Mouse (Mus musculus) myocyte (in vitro differentiated cells): Measurements from ENCODE around the gene Cd151.

Source experiments
- CEBPB ChIP-seq: IDR thresholded peaks from 2 replicates; pipeline ENCODE4 v1.6.1; 2011; ENCODE audit warnings: mild to moderate bottlenecking, moderate library complexity; ENCODE audit not compliant: poor library complexity, insufficient read depth, severe bottlenecking
- E2F4 ChIP-seq: IDR thresholded peaks from one replicate; pipeline ENCODE4 v1.6.1; 2011; ENCODE audit warnings: mild to moderate bottlenecking, control low read depth, moderate library complexity; ENCODE audit not compliant: insufficient read depth
- MAX ChIP-seq: IDR thresholded peaks from one replicate; pipeline ENCODE4 v1.6.1; 2011; ENCODE audit warnings: low read depth, mild to moderate bottlenecking, control low read depth
- POLR2A ChIP-seq: IDR thresholded peaks from one replicate; pipeline ENCODE4 v1.6.1; 2011; ENCODE audit warnings: low read depth, mild to moderate bottlenecking, control low read depth, moderate library complexity; ENCODE audit not compliant: insufficient read length
- POLR2AphosphoS2 ChIP-seq: IDR thresholded peaks from one replicate; pipeline ENCODE4 v1.6.1; 2011; ENCODE audit warnings: low read depth, control low read depth; ENCODE audit not compliant: insufficient read length
- TCF12 ChIP-seq: IDR thresholded peaks from one replicate; pipeline ENCODE4 v1.6.1; 2011; ENCODE audit warnings: mild to moderate bottlenecking, control low read depth; ENCODE audit not compliant: poor library complexity, insufficient read depth, severe bottlenecking
- TCF3 ChIP-seq: IDR thresholded peaks from one replicate; pipeline ENCODE4 v1.6.1; 2011; ENCODE audit warnings: low read depth, control low read depth; ENCODE audit not compliant: insufficient read length
- USF1 ChIP-seq: IDR thresholded peaks from one replicate; pipeline ENCODE4 v1.6.1; 2011; ENCODE audit warnings: low read depth, mild to moderate bottlenecking, control low read depth, moderate library complexity

DNA sequence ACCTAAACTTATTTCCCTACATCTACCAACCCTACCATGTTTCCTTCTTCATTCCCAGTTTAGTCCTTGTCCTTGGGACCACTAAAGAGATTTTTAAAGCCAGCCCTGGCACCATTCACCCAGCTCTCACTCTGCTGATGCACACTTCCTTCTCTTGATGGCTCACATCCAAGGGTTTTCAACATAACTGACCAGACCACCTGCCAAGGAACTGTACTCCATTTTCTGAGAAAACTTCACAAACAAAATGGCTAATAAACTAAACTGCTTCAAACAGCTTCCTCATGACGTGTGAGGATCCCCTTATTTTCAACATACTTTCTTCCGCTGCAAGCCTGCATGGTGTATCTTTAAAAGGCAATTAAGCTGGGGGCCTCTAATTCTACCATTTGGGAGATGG lies 13.6 kb upstream of the Cd151 start:
- TF ChIP-seq POLR2A (no peak), TCF3 (no peak), USF1 (no peak), E2F4 (no peak), POLR2AphosphoS2 (no peak), TCF12 (no peak), CEBPB (no peak), MAX (no peak)
